Mouse (Mus musculus) kidney, postnatal 14 days (tissue): Measurements from ENCODE around the gene Tuba4a.

Source experiments
- DNase-seq: peaks from one replicate; pipeline ENCODE4 v3.0.0; 2022; ENCODE audit warnings: mixed read lengths

Gene Tuba4a

DNA sequence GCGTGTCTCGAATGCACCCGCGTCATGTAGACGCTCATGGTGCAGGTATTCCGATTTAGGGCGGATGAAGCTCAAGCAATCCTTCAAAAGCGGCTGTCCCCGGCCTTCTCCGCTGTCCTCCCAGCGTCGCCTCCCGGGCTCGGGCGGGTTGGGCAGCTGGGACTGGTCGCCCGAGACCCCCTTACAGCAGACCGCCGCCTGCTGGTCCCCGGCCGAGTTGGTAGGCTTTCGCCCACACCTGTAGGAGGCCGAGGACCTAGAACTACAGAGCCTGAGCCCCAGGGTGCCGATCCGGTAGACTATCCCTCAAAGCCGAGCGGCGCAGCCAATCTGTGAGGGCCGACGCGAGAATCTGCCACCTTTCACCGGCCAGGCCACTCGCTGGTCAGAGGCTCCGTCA is at the start of gene Tuba4a:
TSS of gene Tuba4a (minus strand) at position 335 of the 400 bp plus-strand sequence.
- no peak for DNase-seq

DNA sequence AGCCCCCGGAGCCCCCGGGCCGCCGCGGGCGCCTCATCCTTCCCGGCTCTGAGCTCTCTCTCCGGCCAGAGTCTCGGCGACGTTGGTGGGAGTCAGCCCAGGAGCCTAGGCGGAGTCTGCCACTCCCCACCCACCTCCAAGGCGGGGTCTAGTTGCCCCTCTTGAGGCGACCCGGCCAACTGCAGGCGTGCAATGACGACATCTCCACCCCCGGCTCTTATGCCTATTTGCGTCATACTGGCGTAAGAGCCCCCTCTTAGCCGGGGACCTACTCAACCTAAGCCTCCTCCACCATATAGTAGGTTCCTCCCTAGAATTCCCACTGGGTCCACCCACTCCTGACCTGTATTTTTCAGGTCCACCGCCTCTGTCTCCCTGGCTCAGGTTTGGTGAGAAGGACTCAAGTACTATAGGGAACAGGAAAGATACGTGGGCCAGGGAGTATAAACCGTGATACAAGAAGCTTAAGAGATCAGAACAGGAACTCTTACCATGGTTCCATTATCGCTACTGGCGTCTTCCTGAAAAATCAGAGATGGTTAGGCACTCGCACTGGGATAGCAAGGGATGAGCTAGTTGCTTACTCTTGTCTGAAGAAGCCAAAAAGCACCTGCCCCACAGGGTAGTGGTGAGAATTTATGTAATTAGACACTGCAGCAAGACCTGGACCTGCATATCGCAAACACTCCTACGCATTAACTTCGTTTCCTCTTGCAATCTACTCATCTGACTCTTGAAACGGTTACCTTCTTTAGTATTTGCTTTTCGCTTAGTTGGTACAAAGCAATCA is 44.6 kb upstream of the Tuba4a start, which contains the start of gene Ptprn:
TSS of gene Ptprn (minus strand) at position 412 of the 790 bp plus-strand sequence.
- DNase-seq: no peak

DNA sequence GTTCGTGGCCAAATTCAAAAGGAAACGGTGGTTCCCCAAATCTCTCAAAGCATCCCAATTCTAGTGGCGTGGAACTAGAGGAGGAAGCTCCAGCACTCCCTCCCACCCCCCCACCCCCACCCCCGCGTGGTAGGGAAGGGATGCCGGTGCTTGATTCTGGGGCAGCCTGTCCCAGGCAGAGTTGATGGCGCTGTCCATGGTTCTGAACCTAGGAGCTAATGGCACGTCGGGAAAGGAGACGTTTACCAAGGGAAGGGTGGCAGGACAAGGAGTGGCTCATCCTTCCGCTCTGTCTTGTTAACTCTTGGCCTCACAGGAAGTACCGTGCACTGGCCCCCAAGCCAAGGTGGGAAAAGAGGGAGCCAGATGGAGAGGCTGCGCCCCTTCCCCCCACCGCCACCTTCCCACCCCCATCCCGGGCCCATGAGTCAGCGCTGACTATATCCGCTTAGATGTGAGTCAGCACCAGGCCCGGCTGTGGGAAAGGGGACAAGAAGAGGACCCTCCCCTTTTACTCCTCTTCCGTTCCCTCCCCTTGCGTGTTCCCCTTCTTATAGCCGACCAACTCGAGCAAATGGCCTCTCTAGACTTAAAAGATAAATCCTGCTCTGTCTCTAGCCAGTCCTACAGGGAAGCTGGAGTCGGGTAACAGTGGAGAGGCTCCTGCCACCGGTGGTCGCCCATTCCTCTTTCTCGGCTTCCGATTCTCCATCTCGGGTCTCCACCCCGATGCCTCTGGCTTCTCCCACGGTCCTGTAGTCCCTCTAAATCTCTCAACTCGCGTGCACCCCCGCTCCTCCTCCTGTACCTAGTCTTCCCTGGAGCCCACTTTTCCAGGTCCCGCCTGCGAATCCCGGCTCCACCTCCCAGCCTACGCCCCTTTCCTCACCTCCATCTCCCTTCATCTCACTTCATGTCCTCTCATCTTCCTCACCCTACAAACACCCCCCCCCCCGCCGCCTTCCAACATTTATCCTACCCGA is 43.6 kb upstream of the Tuba4a start:
- peak; percentile 70 for DNase-seq

DNA sequence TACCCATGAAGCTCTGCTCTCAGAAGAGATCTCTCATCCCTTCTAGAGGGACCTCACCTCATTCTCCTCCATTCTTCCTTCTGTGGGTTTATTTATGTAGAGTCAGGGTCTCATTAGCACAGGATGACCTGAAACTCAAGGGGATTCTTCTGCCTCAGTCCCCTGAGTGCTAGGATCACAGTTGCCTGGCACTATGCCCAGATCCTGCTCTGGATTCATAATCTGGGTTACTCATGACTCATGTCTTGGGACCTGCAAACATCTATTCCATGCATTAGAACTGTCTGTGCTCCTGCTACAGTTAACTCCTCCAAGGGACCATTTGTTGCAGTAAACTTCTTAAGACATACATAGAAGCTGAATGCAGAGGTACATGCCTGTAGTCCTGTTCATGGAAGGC is 41.6 kb upstream of the Tuba4a start:
- no peak for DNase-seq

DNA sequence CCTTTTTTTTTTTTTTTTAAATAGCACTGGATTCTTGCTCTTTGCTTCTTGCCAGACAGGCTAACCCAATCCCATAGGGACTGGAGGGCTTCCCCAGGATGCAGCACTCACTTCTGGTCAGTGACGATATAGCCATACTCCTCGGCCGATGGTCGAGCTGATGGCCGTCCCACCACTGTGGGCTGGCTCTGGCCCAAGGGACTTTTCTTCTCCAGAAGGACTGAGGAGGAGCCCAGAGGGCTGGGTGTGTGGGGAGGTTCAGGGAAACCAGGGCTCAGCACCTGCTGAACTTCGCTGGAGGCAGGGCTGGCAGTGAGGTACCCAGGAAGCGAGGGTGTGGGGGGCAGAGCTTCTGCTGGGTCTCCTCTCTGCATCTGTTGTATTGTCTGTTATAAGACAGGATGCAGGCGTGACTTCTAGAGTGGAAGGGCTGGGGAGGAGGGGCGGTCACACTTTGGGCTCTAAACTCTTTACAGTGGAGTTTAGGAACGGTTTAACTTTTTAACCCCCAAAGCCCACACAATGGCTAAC is 35.9 kb upstream of the Tuba4a start:
- no peak for DNase-seq

DNA sequence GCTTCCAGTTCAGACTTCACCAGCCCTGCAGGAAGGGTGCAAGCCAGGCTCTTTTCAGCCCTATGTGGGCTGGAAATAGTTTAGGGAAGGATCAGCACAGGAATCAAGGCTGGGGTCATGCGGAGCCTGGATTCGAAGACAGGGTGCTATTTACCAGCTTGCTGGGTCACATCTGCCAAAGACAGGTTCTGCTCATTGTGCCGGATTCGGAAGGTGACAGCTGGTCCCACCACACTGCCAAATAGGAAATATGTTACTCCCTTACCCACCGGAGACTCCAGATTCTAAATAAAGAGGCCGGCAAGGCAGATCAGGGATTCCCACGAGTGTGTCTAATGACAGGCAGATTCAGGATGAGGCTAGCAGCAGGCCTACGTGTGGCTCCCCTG is 35.0 kb upstream of the Tuba4a start:
- DNase-seq: no peak

DNA sequence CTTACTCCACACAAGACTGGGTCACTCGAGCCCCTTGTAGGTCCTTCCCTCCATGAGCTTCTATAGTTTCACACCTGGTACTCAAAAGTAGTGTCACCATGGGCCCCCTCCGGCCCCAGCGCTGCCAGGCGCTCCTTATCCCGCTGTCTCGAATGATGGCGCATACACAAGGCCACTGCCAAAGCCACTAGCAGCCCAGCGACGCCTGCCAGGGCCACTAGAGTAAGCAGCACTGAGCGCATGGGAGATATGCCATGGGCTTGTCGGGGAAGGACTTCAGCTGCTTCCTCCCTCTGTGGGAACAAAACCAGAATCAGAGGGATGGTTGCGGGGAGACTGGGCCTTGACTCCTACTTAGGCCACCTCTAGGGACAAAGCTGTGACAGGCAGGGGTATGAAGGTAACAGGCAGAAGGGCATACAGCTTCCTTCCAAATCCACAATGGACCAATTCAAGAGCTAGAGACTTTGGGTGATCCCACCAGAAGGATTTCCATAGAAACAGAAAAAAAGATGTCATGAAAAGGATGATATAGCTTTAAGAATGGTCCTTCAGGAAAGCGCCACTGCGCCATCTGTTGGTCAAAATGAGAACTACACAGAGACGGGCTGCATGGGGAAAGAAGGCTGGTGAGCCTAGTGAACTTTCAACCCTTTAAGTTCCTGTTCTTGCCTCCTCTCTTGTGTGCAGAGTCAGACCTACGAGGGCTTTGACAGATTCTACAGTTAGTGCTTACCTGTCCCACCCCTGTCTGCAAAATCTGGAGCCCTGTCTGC is 34.4 kb upstream of the Tuba4a start:
- DNase-seq: peak; percentile 80

DNA sequence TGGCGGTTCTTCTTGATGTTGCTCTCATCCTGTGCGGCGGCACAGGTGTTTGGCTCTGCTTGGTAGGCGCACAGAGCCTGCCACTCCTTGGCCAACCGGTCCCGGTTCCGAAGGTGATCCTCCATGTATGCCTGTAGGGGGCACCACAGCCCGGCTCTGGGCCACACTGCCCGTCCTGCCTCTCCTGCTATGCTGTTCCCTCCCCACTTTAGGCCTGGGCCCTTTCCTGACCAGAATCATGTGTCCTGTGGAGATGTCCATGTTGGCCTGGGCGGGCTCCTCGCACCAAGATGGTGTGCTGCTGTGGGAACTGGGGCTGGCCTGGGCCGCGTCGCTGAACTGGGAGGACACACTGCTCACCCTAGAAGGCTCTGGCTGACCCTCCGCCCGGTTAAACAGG is 33.4 kb upstream of the Tuba4a start:
- no peak for DNase-seq

DNA sequence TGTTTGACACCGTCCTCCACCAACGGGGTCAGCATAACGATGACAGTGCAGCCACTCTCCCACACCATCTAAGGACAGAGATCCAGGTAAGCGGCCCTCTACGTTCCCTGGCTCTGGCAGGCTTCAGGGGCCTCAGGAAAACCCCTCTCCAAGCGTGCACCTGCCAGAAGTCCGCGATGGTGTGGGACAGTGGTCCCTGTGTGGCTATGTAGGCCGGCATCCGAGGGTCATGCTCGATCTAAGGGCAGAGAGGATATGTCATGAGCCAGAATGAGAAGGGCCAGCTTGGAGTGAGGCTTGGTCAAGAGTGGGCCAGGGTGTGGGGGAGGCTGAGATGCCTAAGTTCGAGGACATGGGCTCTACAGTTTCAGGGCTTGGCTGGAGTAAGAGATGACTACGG is 32.6 kb upstream of the Tuba4a start:
- no peak for DNase-seq

DNA sequence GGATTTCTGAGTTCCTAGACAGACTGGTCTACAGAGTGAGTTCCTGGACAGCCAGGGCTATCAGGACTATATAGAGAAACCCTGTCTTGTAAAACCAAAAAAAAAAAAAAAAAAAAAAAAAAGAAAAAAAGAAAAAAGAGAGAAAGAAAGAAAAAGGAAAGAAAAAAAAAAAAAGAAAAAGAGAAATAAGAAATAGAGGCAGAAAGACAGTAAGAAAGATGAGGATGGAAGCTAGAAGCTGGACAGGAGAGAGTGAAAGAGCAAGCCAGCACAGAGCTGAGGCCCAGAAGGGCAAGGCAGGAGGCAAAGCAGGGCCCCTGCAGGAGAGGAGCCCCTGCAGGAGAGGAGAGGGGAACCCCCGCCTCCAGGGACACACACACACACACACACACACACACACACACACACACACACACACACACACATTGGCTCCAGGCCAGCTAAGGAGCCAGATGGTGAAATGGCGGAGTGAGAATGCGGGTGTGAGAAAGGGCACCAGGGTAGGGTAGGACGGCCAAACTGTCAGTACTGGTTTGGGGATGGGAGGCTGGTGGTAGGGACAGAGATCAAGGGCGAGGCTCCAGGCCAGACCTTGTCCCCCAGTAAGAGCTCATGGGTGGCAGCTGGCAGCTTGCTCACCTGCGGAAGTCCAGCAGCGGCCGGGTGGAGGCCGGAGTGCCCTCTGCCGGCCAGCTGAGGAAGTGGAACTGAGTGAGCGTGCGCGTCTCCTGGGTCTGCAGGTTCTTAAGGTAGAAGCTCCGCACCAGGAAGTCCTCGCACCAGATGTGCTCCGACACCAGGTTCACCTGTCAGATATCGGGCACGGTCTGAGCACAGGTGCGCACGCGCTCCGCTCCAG is 31.7 kb upstream of the Tuba4a start:
- peak; percentile 91 for DNase-seq

DNA sequence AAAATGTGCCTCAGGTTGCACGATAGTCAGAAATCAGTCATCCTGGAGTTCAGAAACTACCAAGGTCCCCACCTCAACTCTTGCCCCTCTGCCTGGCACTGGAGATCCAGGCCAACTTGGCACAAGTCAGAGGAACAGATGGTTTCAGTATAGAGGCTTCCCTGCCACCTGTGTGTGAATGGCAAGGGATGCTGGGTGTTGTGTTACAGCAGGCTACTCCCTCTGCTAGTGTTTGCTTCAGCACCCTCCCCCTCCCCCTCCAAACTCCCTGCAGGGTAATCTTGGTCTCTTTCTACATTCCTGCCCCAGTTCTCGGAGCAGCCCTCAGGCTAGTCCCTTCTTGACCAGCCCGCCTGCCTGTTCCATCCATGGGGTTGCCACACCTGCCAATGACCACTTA is 30.8 kb upstream of the Tuba4a start:
- no peak for DNase-seq

DNA sequence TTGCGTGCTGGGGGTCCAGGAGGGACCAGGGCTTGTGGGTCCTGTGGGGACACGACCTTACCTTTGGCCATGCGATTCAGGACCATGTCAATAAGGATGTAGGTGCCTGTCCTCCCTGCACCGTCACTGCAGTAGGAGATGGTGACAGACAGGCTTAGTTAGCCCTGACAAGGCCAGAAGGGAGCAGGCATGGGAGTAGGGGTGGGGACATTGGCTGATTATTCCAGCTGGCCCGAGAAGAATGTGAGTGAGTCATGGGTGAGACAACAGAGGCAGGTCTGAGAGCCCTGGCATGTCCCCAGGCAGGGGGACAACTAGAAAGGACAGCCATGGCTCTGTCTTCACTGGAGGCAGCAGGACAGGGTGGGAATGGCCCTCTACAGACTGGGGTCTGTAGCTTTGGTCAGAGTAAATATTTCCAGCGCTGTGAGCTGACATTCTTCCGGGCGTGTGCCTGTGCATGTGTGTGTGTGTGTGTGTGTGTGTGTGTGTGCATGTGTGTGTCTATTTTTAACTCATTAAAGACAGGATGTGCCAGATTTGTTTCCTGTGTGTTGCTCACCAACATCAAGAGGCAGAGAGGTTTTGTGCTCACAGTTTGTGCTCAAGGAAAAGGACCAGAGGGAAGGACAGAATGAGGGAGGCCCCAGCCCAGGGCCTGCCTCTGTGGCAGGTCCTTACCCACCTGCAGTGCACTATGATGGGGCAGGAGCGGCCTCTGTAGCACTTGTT is 28.5 kb upstream of the Tuba4a start:
- DNase-seq: no peak

DNA sequence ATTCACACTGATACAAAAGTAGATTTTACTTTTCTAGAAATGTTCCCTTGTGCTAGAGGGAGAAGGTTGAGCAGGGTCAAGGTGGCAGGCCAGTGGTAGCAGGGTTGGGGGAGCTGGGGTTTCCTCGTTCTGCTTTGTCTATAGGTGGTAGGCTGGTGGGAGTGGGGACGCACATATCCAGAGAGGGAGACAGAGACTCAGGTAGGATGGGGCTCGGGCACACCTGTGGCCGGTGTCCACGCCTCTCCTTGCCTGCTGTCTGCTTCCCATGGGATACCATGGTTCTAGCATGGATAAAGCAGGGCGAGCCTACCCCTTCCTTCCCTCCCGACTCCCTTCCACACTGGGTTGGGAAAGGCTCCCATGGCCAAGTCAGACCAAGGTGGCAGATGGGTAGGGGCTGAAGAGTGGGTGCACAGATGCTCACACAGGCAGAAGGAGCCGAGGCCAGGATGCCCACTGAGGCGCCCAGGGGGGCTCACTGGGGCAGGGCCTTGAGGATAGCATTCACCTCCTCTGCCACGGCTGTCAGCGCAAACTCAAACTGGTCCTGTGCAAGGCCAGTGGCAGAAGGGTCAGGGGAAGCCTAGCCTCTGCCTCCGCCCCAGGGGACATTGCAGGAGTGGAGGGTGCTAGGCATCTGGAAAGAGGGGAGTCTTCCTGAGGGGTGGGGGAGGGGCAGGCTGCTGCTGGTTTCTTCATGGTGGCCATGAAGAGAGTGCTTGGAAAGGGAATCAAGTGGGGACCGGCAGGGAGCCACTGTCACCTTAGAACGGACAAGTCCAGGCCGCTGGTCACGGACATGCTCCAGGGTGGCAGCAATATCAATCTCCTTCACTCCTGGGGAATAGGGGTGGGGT is 27.6 kb upstream of the Tuba4a start:
- no peak for DNase-seq

DNA sequence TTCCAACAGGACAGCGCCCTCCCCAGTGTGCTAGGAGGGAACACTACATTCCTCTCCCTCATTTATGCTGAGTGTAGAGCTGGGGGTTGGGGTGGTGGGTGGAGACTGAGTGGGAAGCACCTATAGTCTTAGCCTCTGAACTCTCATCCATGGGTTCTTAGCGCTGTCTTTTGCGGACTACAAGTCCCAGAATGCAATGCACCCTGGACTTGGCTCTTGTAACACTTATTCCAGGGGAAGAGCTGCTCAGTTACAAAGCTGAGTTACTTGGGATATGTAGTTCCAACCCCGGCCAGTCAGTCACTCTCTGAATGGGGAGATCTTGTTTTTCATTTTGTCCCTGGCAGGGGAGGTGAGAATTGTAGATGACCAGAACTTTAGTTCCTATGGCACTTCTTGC is 25.2 kb upstream of the Tuba4a start:
- DNase-seq: peak; percentile 68

DNA sequence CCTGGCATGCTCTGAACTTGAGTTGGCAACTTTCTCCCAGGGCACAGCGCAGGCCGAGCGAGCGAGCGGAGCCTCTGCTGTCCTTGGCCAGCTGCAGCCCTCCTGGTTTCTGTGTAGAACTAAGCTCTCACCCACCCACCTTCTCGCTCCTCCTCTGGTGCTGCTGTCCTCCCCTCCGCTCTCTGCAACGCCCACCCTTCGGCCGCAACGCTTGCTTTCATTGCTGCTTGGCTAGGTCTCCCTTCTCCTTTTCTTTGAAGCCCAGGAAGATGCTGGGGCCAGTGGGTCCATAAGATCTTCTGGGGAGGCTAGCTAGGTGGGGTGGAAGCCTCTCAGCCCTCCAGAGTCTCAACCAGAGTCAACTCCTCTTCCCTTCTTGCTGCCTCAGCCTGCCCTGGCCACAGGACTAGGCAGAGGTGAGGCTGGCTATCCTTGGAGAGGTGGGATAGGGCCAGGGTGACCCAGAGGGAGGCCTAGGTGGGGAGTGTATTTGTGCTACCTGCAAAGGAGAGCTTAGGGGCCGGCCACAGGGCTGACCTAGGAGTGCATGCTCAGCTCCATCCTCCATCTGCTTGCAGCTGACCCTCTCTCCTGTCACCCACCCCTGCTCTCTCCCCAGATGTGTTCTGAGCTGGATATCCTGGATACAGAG is 24.6 kb upstream of the Tuba4a start:
- DNase-seq: no peak

DNA sequence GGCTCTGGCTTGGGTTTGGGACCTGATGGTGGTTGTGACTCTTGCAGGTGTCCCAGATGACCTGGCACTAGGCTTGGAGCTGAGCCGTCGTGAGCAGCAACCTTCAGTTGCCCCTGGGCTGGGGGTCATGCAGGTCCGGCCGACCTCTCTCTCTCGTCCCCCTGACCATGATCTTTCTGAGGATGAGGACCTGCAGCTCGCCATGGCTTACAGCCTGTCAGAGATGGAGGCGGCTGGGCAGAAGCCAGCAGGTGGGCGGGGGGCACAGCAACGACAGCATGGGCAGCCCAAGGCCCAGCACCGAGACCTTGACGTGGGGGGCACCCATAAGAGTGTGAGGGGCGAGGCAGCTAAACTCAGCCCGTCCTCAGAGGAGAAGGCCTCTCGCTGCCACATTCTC is 23.7 kb upstream of the Tuba4a start:
- no peak for DNase-seq

DNA sequence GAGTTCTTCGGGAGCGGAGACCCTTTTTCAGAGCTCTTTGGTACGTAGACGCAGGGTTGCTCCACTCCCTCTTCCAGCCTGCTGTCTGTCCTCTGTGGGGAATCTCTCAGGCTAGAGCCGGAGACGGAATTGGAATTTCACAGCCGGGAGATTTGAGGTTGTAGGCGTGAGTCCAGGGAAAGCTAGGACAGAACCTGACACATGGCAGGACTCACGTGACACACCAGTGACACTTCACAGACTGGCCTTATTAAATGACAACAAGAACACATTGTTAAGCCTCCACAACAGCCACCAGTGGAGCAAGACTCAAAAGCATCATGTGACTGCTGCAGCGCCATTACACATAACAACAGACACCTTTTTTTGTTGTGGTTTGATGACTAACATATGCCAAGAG is 19.9 kb upstream of the Tuba4a start:
- DNase-seq: no peak

DNA sequence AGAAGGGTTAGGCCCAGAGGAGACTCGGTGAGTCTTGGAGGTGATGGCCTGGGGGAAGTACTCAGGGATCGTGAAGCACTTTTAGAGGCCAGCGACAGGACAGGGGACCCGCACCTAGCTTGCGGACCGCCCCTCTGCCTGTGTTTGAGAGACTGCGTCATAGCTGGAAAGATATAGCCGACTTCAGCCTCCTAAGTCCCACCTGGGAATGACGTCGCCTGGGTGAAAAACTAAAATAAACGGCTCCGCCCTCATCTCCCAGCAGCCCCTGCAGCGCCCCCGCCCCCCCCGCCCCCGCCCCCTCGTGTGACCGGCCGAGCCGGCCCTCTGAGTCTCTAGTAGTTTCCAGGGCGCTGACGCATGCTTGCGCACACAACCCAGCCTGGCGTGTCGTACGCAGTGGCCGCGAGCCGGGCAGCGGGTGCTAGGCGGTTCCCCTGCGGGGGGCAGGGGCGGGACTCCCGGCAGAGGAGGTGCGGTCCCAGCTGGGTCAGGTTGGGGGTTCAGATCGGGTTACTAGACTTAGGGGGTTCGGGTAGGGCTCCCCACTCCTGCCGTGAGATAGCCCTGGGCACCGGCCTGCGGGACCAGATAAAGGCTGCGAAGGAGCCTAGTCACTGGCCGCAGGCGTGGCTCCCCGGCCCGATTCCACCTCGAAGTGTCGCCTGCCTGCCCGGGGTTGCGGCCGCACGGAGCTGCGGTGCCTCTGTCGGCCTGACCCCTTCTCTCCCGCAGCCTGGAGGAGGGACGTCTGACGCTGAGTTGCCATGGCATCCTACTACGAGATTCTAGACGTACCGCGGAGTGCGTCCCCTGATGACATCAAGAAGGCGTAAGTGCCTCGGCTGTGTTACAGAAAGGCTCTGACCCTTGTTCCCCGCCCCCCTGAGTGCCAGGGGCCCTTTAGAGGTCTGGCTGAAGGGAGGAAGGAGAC is 16.7 kb upstream of the Tuba4a start, which contains the start of gene Dnajb2:
TSS of gene Dnajb2 (plus strand) at position 290 of the 934 bp plus-strand sequence.
- DNase-seq: peak; percentile 94
